Mouse (Mus musculus) limb, embryonic 13.5 days (tissue): ENCODE results near the gene Gm11549. TPM values are rescaled to one million over a fixed set of nuclear protein-coding genes. Genes with fewer than 3 reads are reported as not detected.

Experiments
- ATAC-seq: fragments of 200-750 bp; cut with Nextera tagmentation; 2 replicates; pipeline ENCODE4 v1.8.0; 2017; ENCODE audit warnings: low read depth, moderate number of reproducible peaks, moderate TSS enrichment; ENCODE audit not compliant: low FRiP score
- H3K27ac ChIP-seq: fragments of 300-500 bp; sonication (generic); 2 replicates; pipeline ENCODE4 v1.5.1; 2015; ENCODE audit warnings: inconsistent platforms, mild to moderate bottlenecking, moderate library complexity
- H3K27me3 ChIP-seq: fragments of 300-500 bp; sonication (generic); 2 replicates; pipeline ENCODE4 v1.6.1; 2015; ENCODE audit warnings: mild to moderate bottlenecking, inconsistent platforms
- H3K36me3 ChIP-seq: fragments of 300-500 bp; sonication (generic); 2 replicates; pipeline ENCODE4 v1.6.1; 2015; ENCODE audit warnings: inconsistent platforms, mild to moderate bottlenecking, moderate library complexity
- H3K4me1 ChIP-seq: fragments of 300-500 bp; sonication (generic); 2 replicates; pipeline ENCODE4 v1.6.1; 2015; ENCODE audit warnings: inconsistent platforms
- H3K4me2 ChIP-seq: fragments of 300-500 bp; sonication (generic); replicated peaks from 2 replicates; pipeline ENCODE4 v1.6.1; 2015; ENCODE audit warnings: inconsistent platforms, mild to moderate bottlenecking, moderate library complexity
- H3K4me3 ChIP-seq: fragments of 300-500 bp; sonication (generic); 2 replicates; pipeline ENCODE4 v1.5.1; 2015; ENCODE audit warnings: moderate library complexity, mild to moderate bottlenecking, inconsistent platforms
- H3K9ac ChIP-seq: fragments of 300-500 bp; sonication (generic); 2 replicates; pipeline ENCODE4 v1.6.1; 2015; ENCODE audit warnings: mild to moderate bottlenecking, inconsistent platforms
- H3K9me3 ChIP-seq: fragments of 300-500 bp; sonication (generic); 2 replicates; pipeline ENCODE4 v1.6.1; 2016; ENCODE audit warnings: inconsistent platforms
- WGBS: fragments of 180-500 bp; shearing (Covaris S2); methylation state at CpG from one replicate; pipeline ENCODE4 v1.1.7; 2015; 5-methylcytosine and 5-hydroxymethylcytosine counted together
- microRNA-seq: library from miRNA; unstranded; fragments of <30 nt; microRNA quantifications from one replicate; pipeline ENCODE4, GENCODE M21; 2016
- polyA plus RNA-seq: library from polyadenylated mRNA; unstranded; fragments of >200 nt; fragmentation: Nextera tagmentation; extraction: Ambion mirVana; gene quantifications from 2 replicates; pipeline ENCODE4 v1.2.1, GENCODE M21; 2015

Gm11549 gene
- polyA plus RNA-seq, 1 experiment from 2014 or later: 0.08 TPM

GRCm38 (mm10) chr3:36476261-36477155, 45.1 kb downstream of the Gm11549 start:
- Histone ChIP-seq H3K36me3 (no peaks in the 10 kb centered on the region), H3K9ac (peak overlapping the region; percentile 85), H3K4me1 (peaks cover 27% of the 10 kb centered on the region), H3K27me3 (no peaks in the 10 kb centered on the region), H3K27ac (peak overlapping the region; percentile 74), H3K4me2 (peak overlapping the region; percentile 82), H3K9me3 (no peaks in the 10 kb centered on the region), H3K4me3 (peak overlapping the region; percentile 76)
- no peak for ATAC-seq
- 21% methylated on average over 20 of the region's 20 CpGs for WGBS

GRCm38 (mm10) chr3:36475532-36476087, 46.0 kb downstream of the Gm11549 start, which contains the start of the genes Anxa5 and 1810062G17Rik:
TSS of gene Anxa5 (minus strand) at chr3:36475894.
TSS of gene 1810062G17Rik (plus strand) at chr3:36475937.
- H3K4me3 ChIP-seq: peak within 1 kb of the TSS; percentile 76
- no peaks in the 10 kb centered on the region for H3K36me3 ChIP-seq
- H3K4me1 ChIP-seq: peaks cover 32% of the 10 kb centered on the region
- H3K9ac ChIP-seq: peak within 1 kb of the TSS; percentile 85
- no peaks in the 10 kb centered on the region for H3K9me3 ChIP-seq
- H3K27me3 ChIP-seq: no peaks in the 10 kb centered on the region
- peak within 1 kb of the TSS; percentile 87 for H3K27ac ChIP-seq
- H3K4me2 ChIP-seq: peak within 1 kb of the TSS; percentile 82
- peak; percentile 98 for ATAC-seq
- WGBS: under 1% methylated on average over 32 of the region's 32 CpGs

GRCm38 (mm10) chr3:36474938-36475483, 46.6 kb downstream of the Gm11549 start:
- Histone ChIP-seq H3K9ac (peak overlapping the region; percentile 85), H3K27ac (peak overlapping the region; percentile 87), H3K36me3 (no peaks in the 10 kb centered on the region), H3K9me3 (no peaks in the 10 kb centered on the region), H3K4me1 (peaks cover 37% of the 10 kb centered on the region), H3K27me3 (no peaks in the 10 kb centered on the region), H3K4me3 (peak overlapping the region; percentile 76), H3K4me2 (peak overlapping the region; percentile 82)
- ATAC-seq: no peak; the same call in none of the 2 replicates
- 3% methylated on average over 24 of the region's 24 CpGs for WGBS

- Histone ChIP-seq H3K9me3 (no peaks in the 10 kb centered on the region), H3K4me1 (peaks cover 38% of the 10 kb centered on the region), H3K4me2 (peak overlapping the region; percentile 82), H3K4me3 (peak overlapping the region; percentile 76), H3K27me3 (no peaks in the 10 kb centered on the region), H3K36me3 (no peaks in the 10 kb centered on the region), H3K27ac (no peak overlapping the region; the same call in 1 of the 2 replicates), H3K9ac (peak overlapping the region; percentile 85; the same call in 1 of the 2 replicates)
- WGBS: 79% methylated on average over 5 of the region's 5 CpGs
- ATAC-seq: no peak
Measured at GRCm38 (mm10) chr3:36474421-36474820, 47.2 kb downstream of the Gm11549 start.

- H3K4me2 ChIP-seq: no peak overlapping the region
- peaks cover 38% of the 10 kb centered on the region for H3K4me1 ChIP-seq
- no peak for ATAC-seq
- no peaks in the 10 kb centered on the region for H3K27me3 ChIP-seq
- WGBS: 99% methylated on average over 5 of the region's 5 CpGs
- H3K9me3 ChIP-seq: no peaks in the 10 kb centered on the region
- H3K9ac ChIP-seq: no peak overlapping the region
- no peak overlapping the region for H3K27ac ChIP-seq
- no peak overlapping the region for H3K4me3 ChIP-seq
- H3K36me3 ChIP-seq: no peaks in the 10 kb centered on the region
Measured at GRCm38 (mm10) chr3:36473222-36473621, 48.4 kb downstream of the Gm11549 start.

GRCm38 (mm10) chr3:36471856-36472255, 49.8 kb downstream of the Gm11549 start:
- Histone ChIP-seq H3K27ac (no peak overlapping the region), H3K36me3 (0 out of 2 replicates have a peak, but pooled peaks cover 3% of the 10 kb centered on the region), H3K9ac (no peak overlapping the region), H3K4me2 (no peak overlapping the region), H3K4me1 (peaks cover 32% of the 10 kb centered on the region), H3K27me3 (no peaks in the 10 kb centered on the region), H3K9me3 (no peaks in the 10 kb centered on the region), H3K4me3 (no peak overlapping the region)
- no peak for ATAC-seq
- WGBS: 85% methylated on average over 4 of the region's 4 CpGs

- 27% methylated on average over 2 of the region's 2 CpGs for WGBS
Measured at GRCm38 (mm10) chr3:36468871-36469270, 52.7 kb downstream of the Gm11549 start.

GRCm38 (mm10) chr3:36467632-36468031, 54.0 kb downstream of the Gm11549 start:
- 82% methylated on average over 7 of the region's 7 CpGs for WGBS
- H3K4me1 ChIP-seq: peaks cover 11% of the 10 kb centered on the region; the same call in 1 of the 2 replicates
- H3K9ac ChIP-seq: no peak overlapping the region
- H3K27me3 ChIP-seq: no peaks in the 10 kb centered on the region
- peak; percentile 15; the same call in 1 of the 2 replicates for ATAC-seq
- H3K4me2 ChIP-seq: no peak overlapping the region
- H3K36me3 ChIP-seq: peaks cover 12% of the 10 kb centered on the region
- H3K4me3 ChIP-seq: no peak overlapping the region
- H3K9me3 ChIP-seq: no peaks in the 10 kb centered on the region
- no peak overlapping the region for H3K27ac ChIP-seq

More at GRCm38 (mm10) chr3:36468871-36469270, 52.7 kb downstream of the Gm11549 start:
- Histone ChIP-seq H3K9ac (no peak overlapping the region), H3K4me1 (peaks cover 18% of the 10 kb centered on the region), H3K9me3 (no peaks in the 10 kb centered on the region), H3K27me3 (no peaks in the 10 kb centered on the region), H3K4me3 (no peak overlapping the region), H3K27ac (no peak overlapping the region), H3K36me3 (peaks cover 7% of the 10 kb centered on the region), H3K4me2 (no peak overlapping the region)
- no peak for ATAC-seq

GRCm38 (mm10) chr3:36465538-36465937, 56.1 kb downstream of the Gm11549 start:
- Histone ChIP-seq H3K9ac (no peak overlapping the region), H3K4me2 (no peak overlapping the region), H3K4me1 (peaks cover 5% of the 10 kb centered on the region; the same call in 1 of the 2 replicates), H3K9me3 (no peaks in the 10 kb centered on the region), H3K27ac (no peak overlapping the region), H3K36me3 (peaks cover 24% of the 10 kb centered on the region), H3K4me3 (no peak overlapping the region), H3K27me3 (no peaks in the 10 kb centered on the region)
- WGBS: 70% methylated on average over 7 of the region's 7 CpGs
- ATAC-seq: no peak

Small RNA genes lying within 50 kb of the gene (microRNA-seq; reads per million reads assigned to microRNA genes)
- not detected for gene Mir7009

Other genes starting within 250 kb of the Gm11549 start
- 334 and 341 TPM in 2 replicates for gene Anxa5, start 45.9 kb downstream of the Gm11549 start, polyA plus RNA-seq
- gene 1810062G17Rik, start 45.9 kb downstream of the Gm11549 start, polyA plus RNA-seq: 1.5 and 2.2 TPM in 2 replicates
- 67.2 and 69.9 TPM in 2 replicates for gene Exosc9, start 30.8 kb upstream of the Gm11549 start, polyA plus RNA-seq
- 156 and 165 TPM in 2 replicates for gene Ccna2, start 50.3 kb upstream of the Gm11549 start, polyA plus RNA-seq
- 19.8 and 19.9 TPM in 2 replicates for gene Bbs7, start 91.7 kb upstream of the Gm11549 start, polyA plus RNA-seq
- 1.9 and 3.2 TPM in 2 replicates for gene Trpc3, start 168.4 kb upstream of the Gm11549 start, polyA plus RNA-seq